Mouse (Mus musculus) bone marrow macrophage, adult 2 months (primary cell): ENCODE measurements at regions not wholly inside any gene's neighbourhood (a gene's known extent, or its start where the extent isn't known, plus 50 kb on each side); places are given as distances from the start of the nearest gene placed in this dataset.
A peak's percentile ranks its signal among the peaks of the same experiment; 100 is the strongest.
"Not testable (repeated sequence)": the region's sequence is repeated elsewhere in the genome, so short reads cannot be mapped to it uniquely, and the experiment has no call there.

Experiments used
- H3K27ac ChIP-seq: 2 replicates; pipeline ENCODE4 v1.5.1; 2012; ENCODE audit warnings: low read depth, low read length; ENCODE audit not compliant: insufficient read depth
- H3K4me1 ChIP-seq: 2 replicates; pipeline ENCODE4 v1.6.1; 2012; ENCODE audit warnings: low read length; ENCODE audit not compliant: control insufficient read depth, insufficient read depth
- H3K4me3 ChIP-seq: 2 replicates; pipeline ENCODE4 v1.5.1; 2012; ENCODE audit warnings: mild to moderate bottlenecking, low read length, moderate library complexity; ENCODE audit not compliant: insufficient read depth
- CTCF ChIP-seq: IDR thresholded peaks from 2 replicates; pipeline ENCODE4 v1.5.1; 2012; ENCODE audit warnings: low read depth, mild to moderate bottlenecking, low read length, moderate library complexity
- POLR2A ChIP-seq: IDR thresholded peaks from 2 replicates; pipeline ENCODE4 v1.6.1; 2012; ENCODE audit warnings: mild to moderate bottlenecking, low read depth, low read length, borderline replicate concordance

DNA sequence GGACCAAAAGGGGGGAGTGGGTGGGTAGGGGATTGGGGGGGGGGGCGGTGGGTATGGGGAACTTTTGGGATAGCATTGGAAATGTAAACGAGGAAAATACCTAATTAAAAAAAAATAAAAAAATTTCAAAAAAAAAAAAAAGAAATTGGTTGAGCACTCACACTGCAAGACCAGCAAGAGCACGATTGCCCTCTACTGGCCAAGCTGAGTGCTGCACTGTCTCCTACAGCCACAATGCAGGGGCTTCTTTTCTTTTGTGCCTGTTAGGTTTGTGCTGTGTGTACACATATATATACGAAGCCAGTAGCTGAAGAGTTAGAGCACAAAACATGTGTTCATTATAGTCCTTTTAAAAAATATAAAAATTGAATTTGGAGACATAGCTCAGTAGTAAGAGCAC is 55.6 kb downstream of the Mup20 start:
- no peak overlapping the region for H3K27ac ChIP-seq
- TF ChIP-seq CTCF: 0 out of 2 replicates have a peak, but pooled peaks have one; percentile 27
- no peak for TF ChIP-seq POLR2A
- no peaks in the 10 kb centered on the region for H3K4me1 ChIP-seq
- H3K4me3 ChIP-seq: no peak overlapping the region

DNA sequence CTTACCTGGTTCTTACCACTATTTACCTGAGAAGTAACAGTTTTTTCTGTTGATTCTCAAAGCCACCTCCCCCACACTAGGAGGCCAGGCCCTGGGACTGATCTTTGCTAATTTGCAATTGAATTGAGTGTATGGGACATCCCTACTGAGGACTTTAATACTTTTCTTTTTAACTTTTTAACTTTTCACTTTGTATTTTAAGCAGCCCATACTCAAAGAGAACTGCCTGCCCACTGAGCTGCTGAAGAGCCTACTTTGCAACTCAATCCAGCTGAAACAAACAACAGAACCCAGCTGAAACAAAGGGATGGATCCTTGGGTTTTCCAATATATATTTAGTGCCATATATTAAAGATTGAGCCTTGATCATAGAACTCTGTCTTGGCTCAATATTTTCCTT is 64.0 kb downstream of the Mup20 start:
- H3K4me1 ChIP-seq, H3K27ac ChIP-seq, H3K4me3 ChIP-seq: not testable (repeated sequence)

DNA sequence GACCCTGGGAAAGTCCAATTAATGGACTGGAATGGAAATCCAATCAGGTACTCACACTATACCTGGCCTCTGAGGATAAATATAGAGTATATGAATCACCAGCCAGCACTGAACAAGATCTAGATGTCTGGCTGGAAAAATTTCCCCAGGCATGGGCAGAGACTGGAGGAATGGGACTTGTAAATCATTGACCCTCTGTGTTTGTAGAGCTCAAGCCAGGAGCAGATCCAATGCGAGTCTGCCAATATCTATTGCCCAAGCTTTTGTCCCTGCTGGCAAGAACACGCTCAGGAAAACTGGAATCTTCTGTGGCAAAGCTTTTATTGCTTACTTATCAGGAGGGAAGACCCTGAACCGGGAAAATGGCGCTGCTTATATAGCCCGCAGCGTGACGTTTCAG is 77.8 kb downstream of the Mup20 start:
- TF ChIP-seq CTCF (no peak), POLR2A (no peak)
- no peak overlapping the region for H3K4me3 ChIP-seq
- H3K4me1 ChIP-seq: no peaks in the 10 kb centered on the region
- H3K27ac ChIP-seq: no peak overlapping the region

GRCm38 (mm10) chr4:61973236-61973635 is 80.7 kb downstream of the Mup20 start:
- H3K27ac ChIP-seq: no peak overlapping the region
- H3K4me3 ChIP-seq: no peak overlapping the region
- TF ChIP-seq CTCF: peak; percentile 81
- TF ChIP-seq POLR2A: no peak
- H3K4me1 ChIP-seq: no peaks in the 10 kb centered on the region

GRCm38 (mm10) chr4:61969691-61970090 is 84.3 kb downstream of the Mup20 start:
- H3K27ac ChIP-seq: no peak overlapping the region
- H3K4me3 ChIP-seq: no peak overlapping the region
- TF ChIP-seq CTCF (no peak), POLR2A (no peak)
- H3K4me1 ChIP-seq: no peaks in the 10 kb centered on the region

- not testable (repeated sequence) for H3K4me1 ChIP-seq, H3K4me3 ChIP-seq, H3K27ac ChIP-seq
Observed at GRCm38 (mm10) chr4:61967674-61968073, 86.3 kb downstream of the Mup20 start.

GRCm38 (mm10) chr4:61962315-61962714 is 91.6 kb downstream of the Mup20 start:
- Histone ChIP-seq H3K27ac (no peak overlapping the region), H3K4me1 (no peaks in the 10 kb centered on the region), H3K4me3 (no peak overlapping the region)
- TF ChIP-seq CTCF: no peak
- TF ChIP-seq POLR2A: no peak
